Mouse (Mus musculus) hindbrain, embryonic 15.5 days (tissue): ENCODE results near the gene Cep128. TPM values are rescaled to one million over a fixed set of nuclear protein-coding genes. Genes with fewer than 3 reads are reported as not detected.
"Not testable (repeated sequence)": the region's sequence is repeated elsewhere in the genome, so short reads cannot be mapped to it uniquely, and the experiment has no call there.

ENCODE experiments used
- ATAC-seq: fragments of 200-750 bp; cut with Nextera tagmentation; 2 replicates; pipeline ENCODE4 v1.8.0; 2017; ENCODE audit warnings: low read depth, moderate number of reproducible peaks, moderate TSS enrichment; ENCODE audit not compliant: low FRiP score
- H3K27ac ChIP-seq: fragments of 300-500 bp; sonication (generic); replicated peaks from 2 replicates; pipeline ENCODE4 v1.5.1; 2015; ENCODE audit warnings: mild to moderate bottlenecking, inconsistent platforms
- H3K27me3 ChIP-seq: fragments of 300-500 bp; sonication (generic); 2 replicates; pipeline ENCODE4 v1.6.1; 2015; ENCODE audit warnings: control low read depth, inconsistent platforms
- H3K36me3 ChIP-seq: fragments of 300-500 bp; sonication (generic); 2 replicates; pipeline ENCODE4 v1.6.1; 2015; ENCODE audit warnings: control low read depth, inconsistent platforms
- H3K4me1 ChIP-seq: fragments of 300-500 bp; sonication (generic); replicated peaks from 2 replicates; pipeline ENCODE4 v1.6.1; 2015; ENCODE audit warnings: control low read depth, inconsistent platforms
- H3K4me2 ChIP-seq: fragments of 300-500 bp; sonication (generic); 2 replicates; pipeline ENCODE4 v1.6.1; 2015; ENCODE audit warnings: moderate library complexity, mild to moderate bottlenecking, inconsistent platforms
- H3K4me3 ChIP-seq: fragments of 300-500 bp; sonication (generic); 2 replicates; pipeline ENCODE4 v1.5.1; 2015; ENCODE audit warnings: mild to moderate bottlenecking, inconsistent platforms
- H3K9ac ChIP-seq: fragments of 300-500 bp; sonication (generic); 2 replicates; pipeline ENCODE4 v1.6.1; 2015; ENCODE audit warnings: inconsistent platforms
- H3K9me3 ChIP-seq: fragments of 300-500 bp; sonication (generic); 2 replicates; pipeline ENCODE4 v1.6.1; 2016; ENCODE audit warnings: control low read depth, inconsistent platforms
- WGBS: fragments of 180-500 bp; shearing (Covaris S2); methylation state at CpG from one replicate; pipeline ENCODE4 v1.1.7; 2015; 5-methylcytosine and 5-hydroxymethylcytosine counted together
- polyA plus RNA-seq: library from polyadenylated mRNA; unstranded; fragments of >200 nt; fragmentation: Nextera tagmentation; extraction: Ambion mirVana; gene quantifications from 2 replicates; pipeline ENCODE4 v1.2.1, GENCODE M21; 2015

Cep128 gene
- polyA plus RNA-seq, 1 experiment from 2014 or later = 3.6 TPM

DNA sequence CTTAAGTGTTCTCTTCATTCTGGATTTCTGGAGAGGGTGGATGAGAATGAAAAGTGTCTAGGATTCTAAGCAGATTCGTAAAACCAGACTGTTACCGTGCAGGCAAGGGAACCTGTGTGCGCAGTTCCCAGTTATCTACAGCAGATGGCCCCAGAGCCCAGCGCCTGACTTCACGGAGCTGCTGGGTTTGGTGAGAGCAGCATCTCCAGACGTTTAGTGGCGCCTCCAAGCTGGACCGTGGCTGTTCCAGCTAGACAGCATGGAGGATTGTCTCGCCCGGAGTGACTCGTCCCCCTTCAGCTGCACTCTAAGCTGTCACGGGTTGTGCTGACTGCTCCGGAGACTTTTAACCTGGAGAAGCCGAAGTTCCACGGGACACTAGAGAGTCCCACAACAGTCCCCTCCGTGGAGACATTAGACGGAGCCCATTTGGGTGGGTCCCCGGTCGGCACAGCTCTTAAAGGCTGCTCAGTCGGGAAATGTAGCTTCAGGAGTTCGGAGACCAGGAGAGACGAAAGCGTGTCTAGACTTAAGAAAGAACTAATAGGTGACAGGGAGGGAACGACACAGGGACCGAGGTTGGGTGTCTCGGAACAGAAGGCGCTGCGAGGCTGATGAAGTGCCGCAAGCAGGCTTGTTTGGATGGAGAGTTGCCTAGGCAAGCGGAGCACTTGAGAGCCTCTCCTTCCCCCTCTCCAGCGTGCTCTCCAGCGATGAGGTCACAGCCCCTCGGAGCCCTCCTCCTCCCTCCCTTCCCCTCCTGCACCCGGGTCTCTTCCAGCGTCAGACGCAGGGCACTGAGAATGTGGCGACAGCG, 16.2 kb upstream of the Cep128 start:
- H3K9ac ChIP-seq = peak overlapping the region; percentile 34
- peak; percentile 93 for ATAC-seq
- H3K36me3 ChIP-seq = no peaks in the 10 kb centered on the region
- H3K4me2 ChIP-seq = peak overlapping the region; percentile 88
- WGBS = 0% methylated on average over 37 of the region's 38 CpGs
- peak overlapping the region; percentile 49 for H3K4me3 ChIP-seq
- H3K27ac ChIP-seq = no peak overlapping the region
- peaks cover 17% of the 10 kb centered on the region; the same call in 1 of the 2 replicates for H3K27me3 ChIP-seq
- H3K9me3 ChIP-seq = no peaks in the 10 kb centered on the region
- peaks cover 10% of the 10 kb centered on the region for H3K4me1 ChIP-seq

DNA sequence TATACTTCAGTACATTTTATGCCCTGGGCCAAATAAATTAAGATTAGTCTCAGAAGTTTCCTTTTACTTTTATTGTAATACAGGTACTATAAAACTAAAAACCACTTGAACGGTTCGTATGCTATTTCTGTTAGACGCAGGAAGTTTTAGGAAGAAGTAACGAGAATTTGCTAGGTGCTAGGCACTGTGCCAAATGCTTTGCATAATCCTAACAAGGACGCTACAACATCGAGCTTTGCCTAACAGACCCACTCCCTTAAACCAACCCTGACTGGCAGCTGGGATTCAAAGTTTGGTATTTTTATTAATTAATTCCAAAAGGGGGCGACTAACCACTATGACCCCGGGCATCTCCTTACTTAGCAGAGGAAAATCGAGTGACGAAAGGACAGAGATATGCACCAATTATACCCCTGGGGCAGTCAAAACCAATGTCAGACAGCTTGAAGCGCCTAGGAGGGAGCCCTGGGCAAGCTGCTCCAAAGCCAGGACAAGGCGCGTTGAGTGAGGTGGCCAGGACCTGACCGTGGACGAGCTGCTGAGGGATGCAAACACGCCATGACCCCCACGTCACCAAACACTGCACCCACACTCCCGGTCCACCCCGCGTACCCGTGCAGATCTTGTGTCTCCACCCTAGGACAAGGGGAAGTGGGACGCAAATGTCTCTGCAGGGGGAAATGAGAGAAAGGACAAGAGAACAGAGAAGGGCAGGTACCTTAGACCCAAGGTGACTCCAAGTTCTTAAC, 519 bp downstream of the Cep128 start:
- Histone ChIP-seq H3K9me3 (no peaks in the 10 kb centered on the region), H3K27me3 (no peaks in the 10 kb centered on the region), H3K4me3 (peak overlapping the region; percentile 55), H3K36me3 (no peaks in the 10 kb centered on the region), H3K4me2 (peak overlapping the region; percentile 92), H3K27ac (no peak overlapping the region), H3K4me1 (peaks cover 5% of the 10 kb centered on the region), H3K9ac (peak overlapping the region; percentile 38)
- ATAC-seq = peak; percentile 70
- 7% methylated on average over 22 of the region's 22 CpGs for WGBS

DNA sequence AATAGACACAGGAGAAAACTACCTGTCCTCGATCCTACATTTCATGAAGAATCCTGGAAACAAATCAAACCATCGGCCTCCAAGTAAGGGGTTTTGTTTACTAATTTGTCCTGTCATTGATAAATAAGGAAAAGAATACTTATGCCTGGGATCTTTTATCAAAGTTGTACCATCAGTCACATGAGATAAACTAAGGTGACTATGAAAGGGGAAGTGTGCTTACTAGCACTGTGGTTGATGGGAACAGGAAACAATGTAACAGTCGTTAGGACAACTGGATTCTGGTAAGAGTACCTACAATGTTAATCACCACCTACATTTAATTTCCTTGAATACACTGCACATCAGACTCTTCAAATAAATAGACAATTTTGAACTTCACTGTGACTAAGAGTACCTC, 15.0 kb downstream of the Cep128 start:
- no peak overlapping the region for H3K4me2 ChIP-seq
- H3K36me3 ChIP-seq = no peaks in the 10 kb centered on the region
- H3K9me3 ChIP-seq = no peaks in the 10 kb centered on the region
- WGBS = 90% methylated on average over 3 of the region's 3 CpGs
- H3K27ac ChIP-seq = no peak overlapping the region
- no peak overlapping the region for H3K9ac ChIP-seq
- no peak overlapping the region for H3K4me3 ChIP-seq
- H3K27me3 ChIP-seq = no peaks in the 10 kb centered on the region
- no peaks in the 10 kb centered on the region for H3K4me1 ChIP-seq
- ATAC-seq = no peak

GRCm38 (mm10) chr12:91353783-91354182, 30.4 kb downstream of the Cep128 start:
- Histone ChIP-seq H3K4me2 (no peak overlapping the region), H3K27ac (no peak overlapping the region), H3K36me3 (no peaks in the 10 kb centered on the region), H3K4me1 (no peaks in the 10 kb centered on the region), H3K9me3 (no peaks in the 10 kb centered on the region), H3K27me3 (no peaks in the 10 kb centered on the region), H3K9ac (no peak overlapping the region), H3K4me3 (no peak overlapping the region)
- WGBS = 92% methylated on average over 8 of the region's 8 CpGs
- ATAC-seq = no peak

DNA sequence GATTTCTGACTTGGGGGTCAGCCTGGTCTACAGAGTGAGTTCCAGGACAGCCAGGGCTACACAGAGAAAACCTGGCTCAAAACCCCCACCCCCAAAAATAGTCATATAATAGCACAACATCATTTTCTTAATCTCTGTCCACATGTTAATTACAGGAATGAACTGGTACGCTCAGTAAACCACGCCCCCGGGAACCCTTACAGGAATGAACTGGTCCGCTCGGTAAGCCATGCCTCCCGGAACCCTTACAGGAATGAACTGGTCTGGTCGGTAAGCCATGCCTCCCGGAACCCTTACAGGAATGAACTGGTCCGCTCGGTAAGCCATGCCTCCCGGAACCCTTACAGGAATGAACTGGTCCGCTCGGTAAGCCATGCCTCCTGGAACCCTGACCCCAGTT, 45.6 kb downstream of the Cep128 start:
- WGBS = 95% methylated on average over 13 of the region's 13 CpGs
- not testable (repeated sequence) for H3K27me3 ChIP-seq, H3K4me2 ChIP-seq, H3K36me3 ChIP-seq, H3K9me3 ChIP-seq, H3K27ac ChIP-seq, H3K4me3 ChIP-seq, ATAC-seq, H3K9ac ChIP-seq, H3K4me1 ChIP-seq

DNA sequence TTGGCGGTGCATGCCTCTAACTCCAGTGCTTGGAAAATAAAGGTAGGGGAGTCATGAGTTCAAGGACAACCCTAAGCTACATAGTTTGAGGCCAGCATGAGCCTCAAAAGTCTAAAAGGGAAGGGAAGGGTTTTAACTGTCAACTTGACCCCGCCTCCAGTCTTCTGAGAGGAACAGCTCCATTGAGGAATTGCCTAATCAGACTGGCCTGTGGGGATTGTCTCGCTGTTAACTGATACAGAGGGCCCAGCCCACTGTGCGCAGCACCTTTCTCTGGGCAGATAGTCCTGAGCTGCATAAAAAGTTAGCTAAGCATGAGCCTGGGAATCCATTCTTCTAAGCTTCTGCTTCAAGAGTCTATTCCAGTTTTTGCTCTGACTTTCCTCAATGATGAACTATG, 56.7 kb downstream of the Cep128 start:
- no peak overlapping the region for H3K9ac ChIP-seq
- WGBS = 80% methylated on average over 4 of the region's 4 CpGs
- H3K4me1 ChIP-seq = no peaks in the 10 kb centered on the region
- H3K4me2 ChIP-seq = no peak overlapping the region
- no peaks in the 10 kb centered on the region for H3K36me3 ChIP-seq
- no peaks in the 10 kb centered on the region for H3K27me3 ChIP-seq
- no peak overlapping the region for H3K27ac ChIP-seq
- no peak overlapping the region for H3K4me3 ChIP-seq
- no peaks in the 10 kb centered on the region for H3K9me3 ChIP-seq
- ATAC-seq = no peak

DNA sequence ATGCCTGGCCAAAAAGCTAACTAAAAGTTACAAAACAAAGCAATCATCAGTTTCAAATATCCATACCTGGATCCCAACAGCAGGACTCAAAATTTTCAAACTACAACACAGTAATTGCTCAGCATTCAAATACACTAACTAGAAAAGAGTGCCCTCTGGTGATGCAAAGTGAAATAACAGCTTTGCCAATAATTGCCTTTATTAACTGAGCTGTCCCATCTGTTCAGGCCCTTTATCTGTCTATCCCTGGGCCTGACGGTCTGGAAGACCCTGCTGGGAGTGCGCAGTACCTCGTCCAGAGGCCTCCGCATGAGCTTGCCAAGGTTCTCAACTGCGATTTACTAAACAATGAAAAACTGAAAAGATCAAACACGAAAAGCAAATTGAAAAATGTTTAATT, 58.1 kb downstream of the Cep128 start:
- no peaks in the 10 kb centered on the region for H3K36me3 ChIP-seq
- H3K4me3 ChIP-seq = no peak overlapping the region
- no peak overlapping the region for H3K27ac ChIP-seq
- H3K27me3 ChIP-seq = no peaks in the 10 kb centered on the region
- H3K4me1 ChIP-seq = no peaks in the 10 kb centered on the region
- WGBS = 32% methylated on average over 6 of the region's 6 CpGs
- H3K9ac ChIP-seq = no peak overlapping the region
- peak; percentile 54; the same call in 1 of the 2 replicates for ATAC-seq
- no peaks in the 10 kb centered on the region for H3K9me3 ChIP-seq
- no peak overlapping the region for H3K4me2 ChIP-seq

GRCm38 (mm10) chr12:91315026-91315425, 69.2 kb downstream of the Cep128 start:
- Histone ChIP-seq H3K27me3 (no peaks in the 10 kb centered on the region), H3K4me1 (no peaks in the 10 kb centered on the region), H3K9ac (no peak overlapping the region), H3K9me3 (no peaks in the 10 kb centered on the region), H3K27ac (no peak overlapping the region), H3K4me3 (no peak overlapping the region), H3K36me3 (no peaks in the 10 kb centered on the region), H3K4me2 (no peak overlapping the region)
- 84% methylated on average over 7 of the region's 7 CpGs for WGBS
- ATAC-seq = no peak

GRCm38 (mm10) chr12:91313974-91314587, 70.1 kb downstream of the Cep128 start:
- H3K36me3 ChIP-seq = no peaks in the 10 kb centered on the region
- H3K9me3 ChIP-seq = no peaks in the 10 kb centered on the region
- H3K27me3 ChIP-seq = no peaks in the 10 kb centered on the region
- no peaks in the 10 kb centered on the region for H3K4me1 ChIP-seq
- 57% methylated on average over 10 of the region's 10 CpGs for WGBS
- ATAC-seq = peak; percentile 73
- no peak overlapping the region for H3K27ac ChIP-seq
- H3K4me3 ChIP-seq = no peak overlapping the region
- no peak overlapping the region for H3K4me2 ChIP-seq
- H3K9ac ChIP-seq = no peak overlapping the region

- WGBS = 92% methylated on average over 4 of the region's 4 CpGs
- Histone ChIP-seq H3K27me3 (no peaks in the 10 kb centered on the region), H3K9me3 (no peaks in the 10 kb centered on the region), H3K4me2 (no peak overlapping the region), H3K36me3 (no peaks in the 10 kb centered on the region), H3K4me1 (no peaks in the 10 kb centered on the region), H3K4me3 (no peak overlapping the region), H3K9ac (no peak overlapping the region), H3K27ac (no peak overlapping the region)
- no peak for ATAC-seq
Measured at GRCm38 (mm10) chr12:91312591-91312990, 71.6 kb downstream of the Cep128 start.

DNA sequence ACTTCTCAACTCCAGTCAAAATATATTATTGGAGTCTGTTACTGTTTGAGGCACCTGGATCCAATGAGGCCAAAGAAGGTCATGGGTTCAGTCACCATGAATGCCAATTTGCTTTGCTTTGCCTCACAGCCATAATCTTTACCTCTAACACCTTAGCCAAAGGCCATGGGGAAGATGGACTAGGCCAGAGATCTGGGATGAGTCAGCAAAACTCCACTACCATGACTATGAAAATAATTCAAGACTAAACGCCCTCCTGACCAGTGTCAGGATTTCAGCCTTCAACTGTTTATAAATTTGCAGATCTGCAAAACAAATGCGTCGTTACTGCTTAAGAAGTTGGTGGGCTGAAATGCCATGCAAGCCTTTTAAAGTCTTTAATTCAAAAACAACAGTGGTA, 76.5 kb downstream of the Cep128 start:
- Histone ChIP-seq H3K27ac (no peak overlapping the region), H3K36me3 (no peaks in the 10 kb centered on the region), H3K4me1 (no peaks in the 10 kb centered on the region), H3K4me3 (no peak overlapping the region), H3K9me3 (no peaks in the 10 kb centered on the region), H3K4me2 (no peak overlapping the region), H3K9ac (no peak overlapping the region), H3K27me3 (no peaks in the 10 kb centered on the region)
- ATAC-seq = no peak
- 89% methylated on average over 3 of the region's 3 CpGs for WGBS

DNA sequence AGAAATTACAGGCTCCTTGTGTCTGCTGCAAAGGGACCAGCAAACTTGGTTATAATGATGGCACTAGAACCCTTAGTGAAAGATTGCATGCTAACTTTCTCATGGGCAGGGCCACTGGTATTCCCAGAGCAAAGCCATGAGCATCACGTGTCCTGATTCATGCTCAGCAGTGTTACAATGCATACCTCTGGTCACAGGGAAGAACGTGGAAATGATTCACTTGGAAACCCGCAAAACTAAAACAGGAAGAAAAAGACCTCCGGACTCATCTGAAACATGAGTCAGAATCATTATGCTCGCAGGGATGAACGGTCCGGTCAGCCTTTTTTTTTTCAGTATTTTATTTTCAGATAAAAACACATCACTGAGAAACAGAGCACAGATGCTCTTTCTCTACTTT, 78.4 kb downstream of the Cep128 start:
- no peak overlapping the region for H3K4me2 ChIP-seq
- no peaks in the 10 kb centered on the region for H3K4me1 ChIP-seq
- H3K4me3 ChIP-seq = no peak overlapping the region
- H3K27me3 ChIP-seq = no peaks in the 10 kb centered on the region
- WGBS = 84% methylated on average over 7 of the region's 7 CpGs
- no peak overlapping the region for H3K9ac ChIP-seq
- ATAC-seq = no peak
- H3K9me3 ChIP-seq = no peaks in the 10 kb centered on the region
- H3K36me3 ChIP-seq = no peaks in the 10 kb centered on the region
- no peak overlapping the region for H3K27ac ChIP-seq
